Mouse (Mus musculus) gastrocnemius, postnatal 25 days (tissue): Measurements from ENCODE around the gene Tanc1. TPM values are rescaled to one million over a fixed set of nuclear protein-coding genes. Genes with fewer than 3 reads are reported as not detected.
A peak's percentile ranks its signal among the peaks of the same experiment; 100 is the strongest.

ENCODE experiments used
- DNase-seq: peaks from one replicate; pipeline ENCODE4 v3.0.0; 2022
- total RNA-seq, 2 experiments: library from RNA; stranded (reverse); gene quantifications; 1 replicate in 1 of 2; 2 replicates in 1 of 2; pipeline ENCODE4 v1.2.3; 2021

Gene Tanc1
- total RNA-seq, 2 experiments from 2014 or later, result 6.2 to 7.9 TPM

- DNase-seq, result no peak
Measured at GRCm38 (mm10) chr2:59651801-59652200, 40.0 kb downstream of the Tanc1 start.

GRCm38 (mm10) chr2:59652702-59653101, 40.9 kb downstream of the Tanc1 start:
- DNase-seq, result no peak

GRCm38 (mm10) chr2:59653306-59654165, 41.7 kb downstream of the Tanc1 start:
- no peak for DNase-seq

GRCm38 (mm10) chr2:59655471-59655870, 43.6 kb downstream of the Tanc1 start:
- DNase-seq, result no peak

GRCm38 (mm10) chr2:59656680-59657079, 44.8 kb downstream of the Tanc1 start:
- no peak for DNase-seq

- no peak for DNase-seq
Measured at GRCm38 (mm10) chr2:59659686-59660085, 47.8 kb downstream of the Tanc1 start.

GRCm38 (mm10) chr2:59660891-59661805, 49.3 kb downstream of the Tanc1 start:
- no peak for DNase-seq

- DNase-seq, result no peak
Measured at GRCm38 (mm10) chr2:59664803-59665567, 53.1 kb downstream of the Tanc1 start.

- no peak for DNase-seq
Measured at GRCm38 (mm10) chr2:59666533-59666932, 54.7 kb downstream of the Tanc1 start.

GRCm38 (mm10) chr2:59670087-59671060, 58.5 kb downstream of the Tanc1 start:
- DNase-seq, result peak; percentile 79

- no peak for DNase-seq
Measured at GRCm38 (mm10) chr2:59671671-59672070, 59.8 kb downstream of the Tanc1 start.

- DNase-seq, result no peak
Measured at GRCm38 (mm10) chr2:59672086-59672485, 60.2 kb downstream of the Tanc1 start.

GRCm38 (mm10) chr2:59672686-59673085, 60.8 kb downstream of the Tanc1 start:
- no peak for DNase-seq

- no peak for DNase-seq
Measured at GRCm38 (mm10) chr2:59673351-59673750, 61.5 kb downstream of the Tanc1 start.

- DNase-seq, result no peak
Measured at GRCm38 (mm10) chr2:59673877-59674276, 62.0 kb downstream of the Tanc1 start.

GRCm38 (mm10) chr2:59675270-59675995, 63.6 kb downstream of the Tanc1 start:
- no peak for DNase-seq

- no peak for DNase-seq
Measured at GRCm38 (mm10) chr2:59676041-59676440, 64.2 kb downstream of the Tanc1 start.

- DNase-seq, result no peak
Measured at GRCm38 (mm10) chr2:59676442-59676841, 64.6 kb downstream of the Tanc1 start.

GRCm38 (mm10) chr2:59679424-59680020, 67.7 kb downstream of the Tanc1 start:
- DNase-seq, result no peak

GRCm38 (mm10) chr2:59680736-59681135, 68.9 kb downstream of the Tanc1 start:
- DNase-seq, result no peak
